Mouse (Mus musculus) central nervous system, embryonic 14 days (tissue): ENCODE measurements around the gene Acvr2a. TPM values are rescaled to one million over a fixed set of nuclear protein-coding genes. Genes with fewer than 3 reads are reported as not detected.

ENCODE experiments used
- polyA plus RNA-seq: library from polyadenylated mRNA; depleted of rRNA; stranded (reverse); fragments of >200 nt; gene quantifications from 2 replicates; pipeline ENCODE4 v1.2.3, GENCODE M21; 2012; rRNA removed

Acvr2a gene
- polyA plus RNA-seq: 34.2 and 37.1 TPM in 2 replicates

DNA sequence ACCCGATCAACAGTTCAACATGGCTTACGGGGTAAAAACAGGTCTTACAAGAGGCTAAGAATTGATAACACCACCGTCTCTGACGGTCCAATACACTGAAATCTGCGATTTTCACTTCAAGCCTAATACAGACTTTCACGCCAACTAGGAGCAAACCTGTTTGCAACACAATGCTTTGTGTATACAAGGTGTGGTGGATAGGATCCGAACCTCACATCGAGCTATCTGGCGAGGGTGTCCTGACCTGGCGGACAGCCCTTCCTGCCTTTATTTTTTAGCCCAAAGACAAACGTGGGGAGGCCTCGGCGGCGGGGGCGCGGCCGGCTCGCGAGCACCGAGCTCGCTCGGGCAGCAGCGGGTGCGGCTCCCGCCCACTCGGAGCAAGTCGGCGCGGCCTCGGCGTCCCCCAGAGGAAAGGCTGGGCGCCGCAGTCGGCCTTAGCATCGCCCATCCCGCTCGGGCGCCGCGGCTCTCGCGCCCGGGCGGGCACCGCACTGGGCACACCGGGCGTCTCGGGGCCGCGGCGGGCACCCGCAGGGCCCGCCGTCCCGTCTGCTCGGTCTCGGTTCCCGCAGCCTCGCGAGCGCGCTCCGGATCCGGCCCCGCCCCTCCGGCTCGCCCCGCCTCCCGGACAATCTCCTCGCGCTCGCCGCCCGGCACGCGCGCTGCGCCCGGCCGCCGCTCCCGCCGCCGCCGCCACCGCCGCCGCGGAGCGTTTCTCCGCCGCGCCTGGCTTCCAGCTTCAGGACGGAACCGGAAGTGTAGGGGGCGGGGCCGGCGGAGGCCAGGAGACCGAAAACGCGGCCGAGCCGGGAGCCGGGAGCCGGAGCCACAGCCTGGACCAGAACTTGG lies at the start of gene Acvr2a:
Acvr2a (plus strand) TSS at position 739 of the 852 bp plus-strand sequence.

DNA sequence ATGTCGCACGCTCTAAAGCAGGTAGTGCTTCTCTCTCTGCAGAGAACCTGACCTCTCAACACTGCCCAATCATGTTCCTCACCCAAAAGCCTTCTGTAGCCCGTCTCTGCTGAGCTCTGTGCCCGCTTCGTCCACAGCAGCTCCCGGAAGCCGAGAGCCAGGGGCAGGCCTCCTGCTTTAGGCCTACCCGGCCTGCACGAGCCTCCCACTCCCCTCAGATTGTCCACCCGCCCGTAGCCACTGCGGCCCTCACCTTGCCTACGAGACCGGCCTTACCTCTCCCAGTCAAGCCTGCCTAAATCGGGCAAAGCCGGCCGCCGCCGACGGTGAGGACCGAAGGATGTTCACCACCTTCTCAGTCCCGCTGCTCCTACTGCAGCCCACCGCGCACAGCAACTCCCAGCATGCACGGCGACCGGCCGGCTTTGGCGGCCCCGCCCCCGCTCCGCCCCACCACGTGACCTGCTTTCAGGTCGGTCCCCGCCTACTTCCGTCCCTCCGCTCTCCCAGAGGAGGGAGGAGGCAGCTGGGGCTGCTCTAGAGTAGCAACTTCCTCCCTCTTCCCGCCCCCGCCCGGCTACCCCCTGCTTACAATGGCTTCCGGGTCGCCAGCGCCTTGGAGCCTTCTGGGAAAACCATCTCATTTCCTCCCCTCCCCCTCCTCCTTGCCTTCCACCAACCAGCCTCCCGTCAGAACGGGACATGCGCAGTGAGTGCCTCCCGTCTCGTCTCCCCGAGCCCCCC lies 135.1 kb downstream of the Acvr2a start, which contains the start of gene Mbd5:
Mbd5 (plus strand) TSS at position 668 of the 744 bp plus-strand sequence.

DNA sequence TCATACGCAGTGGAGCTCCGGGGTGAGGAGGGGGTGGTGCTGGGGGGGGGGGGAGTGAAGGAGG lies 136.2 kb downstream of the Acvr2a start, which contains the start of gene Orc4:
Orc4 (minus strand) TSS at position 26 of the 64 bp plus-strand sequence.

Other genes with a start within 250 kb of the Acvr2a start
- gene Mbd5, start 135.4 kb downstream of the Acvr2a start, polyA plus RNA-seq: 20.6 and 21.6 TPM in 2 replicates
- gene Orc4, start 136.2 kb downstream of the Acvr2a start, polyA plus RNA-seq: 66.4 and 83.1 TPM in 2 replicates